Mouse (Mus musculus): Measurements from ENCODE around the gene Fbxo9.
"Not testable (repeated sequence)": the region's sequence is repeated elsewhere in the genome, so short reads cannot be mapped to it uniquely, and the experiment has no call there.

Gene Fbxo9

GRCm38 (mm10) chr9:78107912-78108795 lies 711 bp downstream of the Fbxo9 start:
- peak; percentile 73 to 77 for DNase-seq (ENCODE audit: low spot score in 2 of 2)

- no peak for DNase-seq (ENCODE audit: low spot score in 2 of 2)
Observed at GRCm38 (mm10) chr9:78107582-78107911, 1.3 kb downstream of the Fbxo9 start.

GRCm38 (mm10) chr9:78106821-78107220 lies 2.0 kb downstream of the Fbxo9 start:
- no peak for DNase-seq (ENCODE audit: low spot score in 2 of 2)

- no peak for DNase-seq (ENCODE audit: low spot score in 2 of 2)
Observed at GRCm38 (mm10) chr9:78105501-78105932, 3.3 kb downstream of the Fbxo9 start.

- no peak for DNase-seq (ENCODE audit: low spot score in 2 of 2)
Observed at GRCm38 (mm10) chr9:78104973-78105372, 3.9 kb downstream of the Fbxo9 start.

- no peak for DNase-seq (ENCODE audit: low spot score in 2 of 2)
Observed at GRCm38 (mm10) chr9:78103965-78104560, 4.8 kb downstream of the Fbxo9 start.

- DNase-seq (ENCODE audit: low spot score in 2 of 2), result no peak
Observed at GRCm38 (mm10) chr9:78101431-78101830, 7.4 kb downstream of the Fbxo9 start.

- DNase-seq (ENCODE audit: low spot score in 2 of 2), result no peak
Observed at GRCm38 (mm10) chr9:78100956-78101355, 7.9 kb downstream of the Fbxo9 start.

GRCm38 (mm10) chr9:78096376-78096775 lies 12.5 kb downstream of the Fbxo9 start:
- no peak for DNase-seq (ENCODE audit: low spot score in 2 of 2)

- DNase-seq (ENCODE audit: low spot score in 2 of 2), result no peak
Observed at GRCm38 (mm10) chr9:78095686-78096085, 13.2 kb downstream of the Fbxo9 start.

- DNase-seq (ENCODE audit: low spot score in 2 of 2), result no peak
Observed at GRCm38 (mm10) chr9:78090596-78090995, 18.3 kb downstream of the Fbxo9 start.

- no peak for DNase-seq (ENCODE audit: low spot score in 2 of 2)
Observed at GRCm38 (mm10) chr9:78089906-78090305, 19.0 kb downstream of the Fbxo9 start.

- DNase-seq (ENCODE audit: low spot score in 2 of 2), result no peak
Observed at GRCm38 (mm10) chr9:78088971-78089370, 19.9 kb downstream of the Fbxo9 start.

- DNase-seq (ENCODE audit: low spot score in 2 of 2), result no peak
Observed at GRCm38 (mm10) chr9:78088521-78088920, 20.3 kb downstream of the Fbxo9 start.

GRCm38 (mm10) chr9:78087751-78088150 lies 21.1 kb downstream of the Fbxo9 start:
- DNase-seq (ENCODE audit: low spot score in 2 of 2), result no peak

GRCm38 (mm10) chr9:78085722-78086287 lies 23.1 kb downstream of the Fbxo9 start:
- no peak for DNase-seq (ENCODE audit: low spot score in 2 of 2)

GRCm38 (mm10) chr9:78084341-78084740 lies 24.5 kb downstream of the Fbxo9 start:
- no peak for DNase-seq (ENCODE audit: low spot score in 2 of 2)

- no peak for DNase-seq (ENCODE audit: low spot score in 2 of 2)
Observed at GRCm38 (mm10) chr9:78081835-78082234, 27.0 kb downstream of the Fbxo9 start.

GRCm38 (mm10) chr9:78078240-78078639 lies 30.6 kb downstream of the Fbxo9 start:
- no peak for DNase-seq (ENCODE audit: low spot score in 2 of 2)

- no peak for DNase-seq (ENCODE audit: low spot score in 2 of 2)
Observed at GRCm38 (mm10) chr9:78075256-78075655, 33.6 kb downstream of the Fbxo9 start.

GRCm38 (mm10) chr9:78073713-78074340 lies 35.0 kb downstream of the Fbxo9 start:
- no peak for DNase-seq (ENCODE audit: low spot score in 2 of 2)

GRCm38 (mm10) chr9:78073291-78073690 lies 35.6 kb downstream of the Fbxo9 start:
- DNase-seq (ENCODE audit: low spot score in 2 of 2), result not testable (repeated sequence)
